Mouse (Mus musculus) frontal cortex, postnatal 25 days (tissue): ENCODE measurements at regions not wholly inside any gene's neighbourhood (a gene's known extent, or its start where the extent isn't known, plus 50 kb on each side); places are given as distances from the start of the nearest gene placed in this dataset.
A peak's percentile ranks its signal among the peaks of the same experiment; 100 is the strongest.

Experiments used
- DNase-seq, 2 experiments: peaks; one replicate each; pipeline ENCODE4 v3.0.0; 2022; ENCODE audit warnings: low spot score in 2 of 2

- peak; percentile 8 to 23 for DNase-seq
Measured at GRCm38 (mm10) chr15:57543985-57544384, 66.6 kb upstream of the Slc22a22 start.

GRCm38 (mm10) chr15:57542630-57543029 is 65.2 kb upstream of the Slc22a22 start:
- peak in 1 of 2 experiments; percentile 4 for DNase-seq

- DNase-seq, result no peak
Measured at GRCm38 (mm10) chr15:57535514-57535913, 58.1 kb upstream of the Slc22a22 start.
